In genomic region chr1:84840018-84840664, GRCm38 (mm10) we compare ENCODE assay signal across 8 mouse cellular contexts. TPM values are rescaled to one million over a fixed set of nuclear protein-coding genes. Genes with fewer than 3 reads are reported as not detected.
DNase-seq lines count a peak whose midpoint lies in the region; ATAC-seq and TF ChIP-seq lines count a peak whose summit lies in the region.

Gene Trip12, minus strand, starts transcription at chr1:84840516.

- no peak for TF ChIP-seq CTCF in heart, adult 2 months (IDR thresholded peaks at IDR 0.05)

- H3K27me3 ChIP-seq in heart, adult 2 months (ENCODE audit: control insufficient read depth, insufficient read depth, low read length), result no peaks in the 10 kb centered on the region
- no peaks in the 10 kb centered on the region for H3K27me3 ChIP-seq in embryonic facial prominence, embryonic 12.5 days
- no peaks in the 10 kb centered on the region for H3K27me3 ChIP-seq in heart, embryonic 14.5 days (ENCODE audit: control insufficient read depth, insufficient read depth, low read length)
- H3K27me3 ChIP-seq in neural tube, embryonic 12.5 days (replicated peaks), result no peaks in the 10 kb centered on the region

- peak; percentile 3; the same call in 1 of the 2 replicates for ATAC-seq in embryonic facial prominence, embryonic 12.5 days (ENCODE audit: insufficient number of reproducible peaks, insufficient read depth, low FRiP score, low TSS enrichment)
- peak; percentile 23 for ATAC-seq in heart, embryonic 14.5 days (ENCODE audit: insufficient number of reproducible peaks, insufficient read depth, low FRiP score, low read depth)
- ATAC-seq in neural tube, embryonic 12.5 days (ENCODE audit: low FRiP score, low read depth), result peak; percentile 14

- H3K36me3 ChIP-seq in heart, adult 2 months (ENCODE audit: control insufficient read depth, insufficient read depth, low read length), result peaks cover 2% of the 10 kb centered on the region; the same call in 1 of the 2 replicates
- H3K36me3 ChIP-seq in embryonic facial prominence, embryonic 12.5 days, result no peaks in the 10 kb centered on the region
- 0 out of 2 replicates have a peak, but pooled peaks cover 5% of the 10 kb centered on the region for H3K36me3 ChIP-seq in heart, embryonic 14.5 days (ENCODE audit: control insufficient read depth, insufficient read depth, low read length)
- 0 out of 2 replicates have a peak, but pooled peaks cover 4% of the 10 kb centered on the region for H3K36me3 ChIP-seq in neural tube, embryonic 12.5 days

- under 1% methylated on average over 39 of the region's 39 CpGs for WGBS in heart, adult 2 months
- WGBS in embryonic facial prominence, embryonic 12.5 days, result under 1% methylated on average over 38 of the region's 39 CpGs
- WGBS in heart, embryonic 14.5 days, result under 1% methylated on average over 39 of the region's 39 CpGs
- under 1% methylated on average over 39 of the region's 39 CpGs for WGBS in neural tube, embryonic 12.5 days

- H3K79me2 ChIP-seq in heart, adult 2 months (replicated peaks; ENCODE audit: control insufficient read depth, insufficient read depth, low read length), result peaks cover 2% of the 10 kb centered on the region

- TF ChIP-seq POLR2A in heart, adult 2 months (IDR thresholded peaks at IDR 0.05; ENCODE audit: insufficient read depth, low read depth, low read length), result no peak

- no peak for TF ChIP-seq EP300 in heart, adult 2 months (IDR thresholded peaks at IDR 0.05; ENCODE audit: insufficient read depth, low read depth, low read length)

- H3K4me2 ChIP-seq in embryonic facial prominence, embryonic 12.5 days (replicated peaks), result peak within 1 kb of the TSS; percentile 74
- peak within 1 kb of the TSS; percentile 81 for H3K4me2 ChIP-seq in heart, embryonic 14.5 days (ENCODE audit: low read length)
- peak within 1 kb of the TSS; percentile 80 for H3K4me2 ChIP-seq in neural tube, embryonic 12.5 days (replicated peaks)

- DNase-seq in heart, adult 2 months, result no peak
- DNase-seq in heart, adult 11 months, result no peak
- peak; percentile 84 for DNase-seq in ES-CJ7 (ENCODE audit: low read depth, low spot score)
- no peak for DNase-seq in left cerebral cortex, postnatal 25 days (ENCODE audit: low spot score in 2 of 2)
- DNase-seq in cerebellum, postnatal 10 days, result no peak

- peak within 1 kb of the TSS; percentile 89 for H3K27ac ChIP-seq in heart, adult 2 months
- peak within 1 kb of the TSS; percentile 97 for H3K27ac ChIP-seq in embryonic facial prominence, embryonic 12.5 days
- H3K27ac ChIP-seq in heart, embryonic 14.5 days (replicated peaks in 1 of 2; ENCODE audit: control insufficient read depth in 1 of 2, insufficient read depth in 1 of 2, low read depth in 2 of 2, low read length in 2 of 2), result peak within 1 kb of the TSS; percentile 89 to 95
- peak within 1 kb of the TSS; percentile 93 for H3K27ac ChIP-seq in neural tube, embryonic 12.5 days

- peak within 1 kb of the TSS; percentile 100 for H3K9ac ChIP-seq in heart, adult 2 months (ENCODE audit: low read depth, low read length)
- peak within 1 kb of the TSS; percentile 96 for H3K9ac ChIP-seq in embryonic facial prominence, embryonic 12.5 days
- peak within 1 kb of the TSS; percentile 99 for H3K9ac ChIP-seq in heart, embryonic 14.5 days (ENCODE audit: low read length)
- peak within 1 kb of the TSS; percentile 91 for H3K9ac ChIP-seq in neural tube, embryonic 12.5 days

- intact Hi-C loops in heart, adult 2 months (cut with DNase I), result no loop called here
- intact Hi-C loops in left cerebral cortex, postnatal 25 days (cut with DNase I), result no loop called here

- H3K4me1 ChIP-seq in heart, adult 2 months (ENCODE audit: control insufficient read depth, insufficient read depth, low read length), result no peaks in the 10 kb centered on the region; the same call in 1 of the 2 replicates
- H3K4me1 ChIP-seq in embryonic facial prominence, embryonic 12.5 days, result peaks cover 3% of the 10 kb centered on the region
- peaks cover 0 to 14% of the 10 kb centered on the region in 2 experiments; a peak in 3 of 4 replicates for H3K4me1 ChIP-seq in heart, embryonic 14.5 days (ENCODE audit: control insufficient read depth in 2 of 2, insufficient read depth in 2 of 2, low read length in 2 of 2)
- H3K4me1 ChIP-seq in neural tube, embryonic 12.5 days, result peaks cover 15% of the 10 kb centered on the region

- peak within 1 kb of the TSS; percentile 97 for H3K4me3 ChIP-seq in heart, adult 2 months
- H3K4me3 ChIP-seq in embryonic facial prominence, embryonic 12.5 days, result peak within 1 kb of the TSS; percentile 93
- H3K4me3 ChIP-seq in heart, embryonic 14.5 days (ENCODE audit: control insufficient read depth in 1 of 2, insufficient read depth in 1 of 2, low read depth in 1 of 2, low read length in 2 of 2), result peak within 1 kb of the TSS; percentile 80 to 84
- peak within 1 kb of the TSS; percentile 91 for H3K4me3 ChIP-seq in neural tube, embryonic 12.5 days

- H3K9me3 ChIP-seq in embryonic facial prominence, embryonic 12.5 days, result no peaks in the 10 kb centered on the region
- H3K9me3 ChIP-seq in heart, embryonic 14.5 days (ENCODE audit: control insufficient read depth, low read length), result no peaks in the 10 kb centered on the region
- no peaks in the 10 kb centered on the region for H3K9me3 ChIP-seq in neural tube, embryonic 12.5 days

RNA-seq across cellular contexts. Expression of gene Trip12, which starts in this region (rescaled TPM):
- 100 to 1,000 TPM; 177 to 205 TPM for total RNA-seq in heart, adult 2 months (2021)
- polyA plus RNA-seq in heart, adult 2 months (2012; rRNA removed), result 26.9 and 59.0 TPM in 2 replicates
- 83.1 and 85.8 TPM in 2 replicates for polyA plus RNA-seq in embryonic facial prominence, embryonic 12.5 days (2016; fragmentation: Nextera tagmentation; extraction: Ambion mirVana)
- 64.4 and 65.1 TPM in 2 replicates for polyA plus RNA-seq in heart, embryonic 14.5 days (2014; fragmentation: Nextera tagmentation; extraction: Ambion mirVana)
- 100 to 1,000 TPM; 194 to 196 TPM for total RNA-seq in left cerebral cortex, postnatal 25 days (2021)
- 85.0 and 86.4 TPM in 2 replicates for polyA plus RNA-seq in neural tube, embryonic 12.5 days (2016; fragmentation: Nextera tagmentation; extraction: Ambion mirVana)
